Mouse (Mus musculus) skeletal muscle tissue, adult 2 months (tissue): Measurements from ENCODE around the gene Ppox.
A peak's percentile ranks its signal among the peaks of the same experiment; 100 is the strongest.

Experiments
- DNase-seq: peaks from one replicate; pipeline ENCODE4 v3.0.0-alpha.2; 2012; ENCODE audit warnings: low read depth, low spot score

Gene Ppox

DNA sequence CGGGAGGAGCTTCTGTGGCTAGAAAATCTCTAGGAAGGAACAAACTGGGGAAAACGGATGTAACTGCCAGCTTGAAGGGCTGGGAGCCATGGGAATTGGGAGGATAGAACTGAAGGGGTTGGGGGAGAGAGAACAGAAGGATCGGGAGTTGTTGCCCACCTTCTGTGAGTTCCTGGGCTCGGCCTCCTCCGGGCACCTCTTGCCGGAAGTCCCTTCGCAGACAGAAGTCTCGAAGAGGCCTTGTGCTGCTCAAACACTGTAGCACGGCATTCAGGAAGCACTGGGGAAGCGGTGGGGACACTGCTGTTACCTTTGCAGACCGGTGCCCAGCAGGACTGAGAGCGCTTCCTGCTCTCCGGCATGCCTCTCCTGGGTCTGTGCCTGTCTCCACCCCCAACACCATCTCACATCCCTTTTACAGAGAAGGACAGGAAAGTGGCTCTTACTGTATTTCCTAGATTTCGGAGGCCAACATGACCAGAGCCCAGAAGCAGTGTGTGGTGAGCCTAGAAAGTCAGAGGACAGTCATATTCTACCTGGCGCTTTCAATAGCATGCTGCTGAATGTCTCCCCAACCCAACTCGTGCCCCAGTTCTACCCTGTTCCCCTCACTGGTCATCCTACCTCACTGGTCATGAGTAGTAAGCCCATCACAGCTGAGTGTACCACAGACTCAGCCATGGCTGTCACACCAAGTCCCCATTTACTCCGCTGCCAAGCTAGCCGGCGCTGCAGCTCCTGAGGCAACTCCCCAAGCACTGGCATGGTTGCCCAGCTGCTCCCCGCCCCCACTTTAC is 4.3 kb upstream of the Ppox start:
- DNase-seq, result no peak

DNA sequence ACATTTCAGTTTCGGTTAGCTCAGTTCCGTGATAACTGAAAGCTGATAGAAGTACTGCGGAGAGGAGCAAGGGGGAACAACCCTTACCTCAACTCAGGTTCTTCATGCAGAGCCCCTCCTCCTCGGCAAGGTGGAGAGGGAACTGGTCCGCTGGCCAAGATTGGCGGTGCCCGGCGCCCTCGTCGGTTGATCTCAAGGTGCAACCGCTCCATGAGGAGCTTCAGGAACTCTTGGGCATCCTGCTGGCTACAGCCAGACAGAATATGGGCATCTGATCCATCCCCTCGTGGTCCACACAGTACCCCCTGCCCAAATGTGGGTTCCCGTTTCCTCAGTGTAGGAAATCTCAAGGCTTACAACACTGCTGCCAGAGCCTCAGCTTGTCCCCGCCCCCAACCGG is 3.5 kb upstream of the Ppox start:
- DNase-seq, result no peak

DNA sequence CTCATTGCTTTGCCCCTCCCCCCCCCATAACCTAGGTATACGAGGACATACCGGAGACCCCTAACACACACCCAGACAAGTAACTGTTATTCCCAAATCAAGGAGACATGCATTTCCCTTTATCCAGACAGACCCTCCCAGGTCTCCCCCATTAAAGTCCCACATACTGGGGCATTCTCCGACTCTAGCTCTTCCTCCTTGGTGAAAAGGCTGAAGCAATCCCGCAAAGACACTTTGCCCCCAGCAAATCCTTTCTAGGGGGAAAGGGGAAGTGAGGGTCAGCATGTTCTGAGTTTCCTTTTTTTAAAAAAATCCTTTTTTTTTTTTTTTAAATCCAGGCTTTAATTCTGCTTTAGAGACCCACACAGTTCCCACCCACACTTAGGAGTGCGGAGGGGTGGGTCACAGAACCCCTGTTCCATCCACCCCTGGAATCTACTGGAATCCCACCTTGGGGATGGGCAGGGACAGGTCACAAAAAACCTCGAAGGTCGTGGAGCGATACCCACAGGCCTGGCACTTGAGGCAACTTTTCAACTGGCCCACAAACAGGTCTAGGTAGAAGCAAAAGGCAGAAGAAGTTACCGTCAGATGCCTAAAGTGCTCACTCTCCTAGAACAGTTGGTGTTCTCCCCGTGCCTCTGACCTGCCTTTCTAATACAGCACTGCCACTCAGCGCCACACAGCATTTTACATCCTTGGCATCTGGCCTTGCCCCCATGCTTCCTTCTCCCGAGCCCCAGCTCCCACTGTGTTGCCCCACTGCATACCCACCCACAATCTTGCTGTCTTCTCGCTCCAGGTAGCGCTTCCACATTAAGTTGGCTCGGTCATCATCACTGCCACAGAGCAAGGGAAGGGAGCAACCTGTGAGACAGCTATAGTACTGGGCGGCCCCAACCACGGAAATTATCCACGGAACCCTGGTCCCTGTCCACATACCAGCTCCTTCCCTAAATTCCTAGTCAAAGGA is 2.5 kb upstream of the Ppox start:
- DNase-seq, result no peak

DNA sequence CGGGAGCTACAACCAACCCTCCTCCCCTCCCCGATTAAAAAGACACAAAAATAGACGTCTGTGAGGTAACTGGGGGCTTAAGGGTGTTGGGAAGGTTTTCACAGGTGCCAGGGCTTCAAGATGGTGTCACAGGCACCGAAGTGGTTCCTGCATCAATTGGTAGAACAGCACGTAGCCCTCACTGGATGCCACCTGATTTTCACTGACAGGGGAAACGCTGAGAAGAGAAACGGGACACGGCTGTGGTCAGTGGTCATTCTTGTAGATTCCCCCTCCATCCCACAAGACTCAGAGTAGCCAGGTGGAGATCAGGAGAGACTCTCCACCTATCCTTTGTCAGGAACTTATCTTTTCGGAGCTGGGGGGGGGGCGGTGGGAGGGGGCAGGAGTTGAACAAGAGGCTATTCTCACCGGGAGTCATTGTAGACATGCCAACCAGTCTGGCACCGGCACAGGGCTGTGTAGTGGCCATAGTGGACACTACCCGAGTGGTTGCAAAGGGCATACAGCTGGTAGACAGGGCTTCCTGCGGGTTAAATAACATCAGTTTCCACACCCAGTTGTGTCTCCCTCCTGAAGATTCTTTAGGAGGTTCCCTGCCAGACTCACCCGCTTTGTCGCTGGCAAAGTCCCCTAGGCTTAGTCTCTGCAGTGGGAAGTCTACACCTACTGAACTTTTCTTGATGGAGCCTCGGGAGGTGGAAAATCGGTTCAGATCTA is 1.3 kb upstream of the Ppox start:
- no peak for DNase-seq

DNA sequence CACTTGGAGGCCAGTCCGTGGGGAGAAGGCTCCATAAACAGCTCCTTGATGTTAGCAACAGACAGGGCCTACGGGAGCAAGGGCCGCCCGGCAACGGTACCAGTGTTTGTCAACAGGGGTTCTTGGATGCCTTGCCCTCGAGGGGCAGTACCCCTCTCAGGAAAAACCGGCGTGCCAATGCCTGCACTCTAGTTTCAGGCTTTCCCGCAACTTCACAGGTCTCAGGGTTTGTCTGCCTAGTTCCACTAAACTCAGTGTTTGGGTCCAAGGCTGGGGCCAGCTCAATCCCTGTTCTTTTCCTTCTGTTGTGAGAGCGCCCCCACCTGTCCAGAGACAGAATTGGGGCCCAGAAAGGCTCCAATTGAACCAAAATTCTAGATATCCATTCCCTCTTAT is 540 bp upstream of the Ppox start:
- DNase-seq, result peak; percentile 60

DNA sequence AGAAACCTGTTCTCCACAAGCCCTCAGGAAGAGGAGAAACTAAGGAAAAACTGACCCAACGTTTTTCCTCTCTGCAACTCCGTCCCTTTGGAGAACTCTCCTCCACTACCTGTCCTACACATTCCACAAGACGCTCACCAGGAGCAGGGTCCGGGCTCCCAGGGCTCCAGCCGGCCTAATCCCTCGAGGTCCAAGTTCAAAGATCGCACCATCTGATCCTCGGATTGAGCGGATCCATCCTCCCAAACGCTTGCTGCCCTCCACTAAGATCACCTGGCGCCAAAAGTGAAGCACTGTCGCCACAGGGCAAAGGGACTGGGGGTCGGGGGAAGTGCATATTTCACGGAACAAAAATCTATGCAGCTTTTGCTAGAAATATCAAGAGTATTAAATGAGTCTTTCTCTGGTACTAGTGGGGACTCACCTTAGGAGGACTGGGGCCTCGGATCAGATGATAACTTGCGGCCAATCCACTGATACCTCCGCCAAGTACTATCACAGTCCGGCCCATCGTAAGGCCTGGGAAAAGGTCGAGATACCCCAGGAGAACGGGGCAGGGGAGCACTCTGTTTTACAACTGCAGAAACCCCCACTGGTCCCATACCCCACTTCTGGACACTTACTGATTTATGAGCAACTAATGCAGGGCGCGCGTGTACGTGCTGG is 603 bp downstream of the Ppox start:
- DNase-seq, result no peak

DNA sequence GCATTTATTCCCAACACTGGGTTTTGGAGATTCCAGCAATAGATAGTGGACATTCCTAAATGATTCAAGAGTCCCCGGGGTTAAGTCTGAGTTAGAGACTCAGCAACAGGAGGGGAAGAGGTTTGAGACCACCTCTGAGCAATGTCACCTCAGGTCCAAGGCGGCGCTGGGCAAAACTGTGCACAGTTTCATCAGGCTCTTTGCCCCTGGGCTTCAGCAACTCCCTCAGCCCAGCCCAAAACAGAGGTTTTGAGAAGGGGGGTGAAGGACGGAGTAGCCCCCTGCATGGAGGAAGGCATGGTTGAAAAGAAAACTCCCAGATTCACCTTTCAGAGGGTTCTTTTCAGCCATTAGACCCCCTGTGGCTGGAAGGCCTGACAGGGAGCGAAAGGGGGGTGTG is 1.3 kb downstream of the Ppox start:
- no peak for DNase-seq

DNA sequence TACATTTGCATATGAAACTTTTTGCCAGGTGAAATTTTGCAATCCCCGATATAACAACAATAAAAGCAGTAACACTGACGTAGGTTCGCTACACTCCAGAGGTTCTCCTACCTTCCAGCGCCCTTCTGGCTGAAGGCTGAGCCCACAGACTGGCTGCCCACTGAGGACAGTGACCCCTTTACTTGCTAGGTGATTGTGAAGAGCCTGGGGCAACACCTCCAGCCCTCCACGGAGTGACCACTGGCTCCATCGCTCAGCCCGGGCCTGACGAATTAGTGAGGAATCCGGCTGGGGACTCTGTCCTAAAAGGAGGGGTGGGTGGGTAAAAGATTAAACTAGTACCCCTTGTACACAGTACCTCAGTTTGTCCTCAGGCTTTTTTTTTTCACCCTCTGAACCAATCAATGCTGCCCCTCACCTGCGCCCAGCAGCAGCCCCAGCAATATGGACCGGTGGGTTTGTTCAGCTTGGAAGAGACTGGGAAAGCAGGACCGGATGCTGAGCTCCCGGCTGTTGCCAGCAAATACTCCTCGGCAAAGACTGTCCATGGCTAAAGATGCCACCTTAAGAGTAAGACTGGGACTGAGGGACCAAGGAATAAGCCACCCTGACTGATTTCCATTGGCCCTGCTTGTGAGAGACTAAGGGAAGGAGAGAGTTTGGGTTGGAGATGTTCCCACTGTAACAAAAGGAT is 1.8 kb downstream of the Ppox start:
- no peak for DNase-seq

DNA sequence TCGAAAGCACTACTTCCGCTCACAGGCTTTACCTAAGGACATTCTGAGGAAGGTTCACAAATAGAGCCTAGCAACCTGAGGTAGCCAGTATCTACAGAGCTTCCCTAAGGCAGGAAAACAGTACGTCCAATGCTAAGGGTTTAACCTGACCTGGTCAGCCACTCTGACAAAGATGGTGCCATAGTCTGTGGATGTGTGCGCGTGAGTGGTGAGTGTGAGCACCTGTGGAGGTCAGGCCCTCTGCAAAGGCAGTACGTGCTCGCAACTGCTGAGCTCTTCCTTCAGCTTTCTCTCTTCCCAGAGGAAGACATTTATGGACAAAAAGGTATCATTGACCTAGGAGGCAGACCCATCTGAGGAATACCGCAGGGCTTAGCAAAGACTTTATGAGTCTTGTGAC is 2.5 kb downstream of the Ppox start:
- DNase-seq, result no peak

DNA sequence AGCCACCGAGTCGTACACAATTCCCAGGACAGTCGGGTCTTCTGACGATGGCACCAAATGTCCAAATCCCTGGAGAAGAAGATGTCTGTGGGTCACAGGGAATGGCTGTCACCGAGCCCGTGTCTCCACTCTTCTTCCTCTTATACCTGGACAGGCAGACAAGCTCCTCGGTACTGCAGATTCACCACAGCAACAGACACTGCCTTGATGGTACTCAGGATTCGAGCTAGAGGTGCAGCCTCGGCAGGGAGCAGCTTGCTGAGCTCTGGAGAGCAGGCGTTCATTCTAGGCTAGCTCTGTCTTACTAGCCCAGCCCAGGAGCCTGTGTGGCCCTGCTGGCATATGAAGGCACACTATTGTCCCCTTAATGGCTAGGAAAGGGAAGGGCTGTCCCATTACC is 3.2 kb downstream of the Ppox start:
- DNase-seq, result no peak

DNA sequence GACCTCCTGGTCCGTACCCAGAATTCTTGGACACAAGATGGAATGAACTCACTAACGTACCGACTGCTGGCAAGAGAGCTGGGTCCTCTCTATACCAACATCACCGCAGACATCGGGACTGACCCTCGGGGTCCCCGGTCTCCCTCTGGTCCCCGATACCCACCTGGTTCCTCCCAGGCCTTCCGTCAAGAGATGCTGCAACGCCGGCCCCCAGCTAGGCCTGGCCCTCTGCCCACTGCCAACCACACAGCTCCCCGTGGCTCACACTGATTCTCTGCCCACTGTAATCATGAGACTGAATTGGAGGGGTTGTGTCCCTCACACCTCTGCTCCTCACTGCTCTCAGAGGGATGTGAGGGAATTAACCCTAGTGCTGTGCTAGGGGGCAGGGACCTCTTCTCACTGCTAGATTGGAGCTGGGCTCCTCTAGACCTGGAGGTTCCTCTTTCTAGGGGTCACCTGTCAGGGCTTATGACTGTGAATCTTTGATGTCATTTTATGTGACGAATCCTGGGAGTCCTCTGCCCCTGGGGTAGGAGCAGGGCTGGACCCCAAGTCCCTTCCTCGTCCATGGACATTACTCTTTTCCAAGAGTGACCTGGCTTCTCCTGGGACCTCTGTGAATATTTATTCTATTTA is 4.8 kb downstream of the Ppox start:
- DNase-seq, result no peak

DNA sequence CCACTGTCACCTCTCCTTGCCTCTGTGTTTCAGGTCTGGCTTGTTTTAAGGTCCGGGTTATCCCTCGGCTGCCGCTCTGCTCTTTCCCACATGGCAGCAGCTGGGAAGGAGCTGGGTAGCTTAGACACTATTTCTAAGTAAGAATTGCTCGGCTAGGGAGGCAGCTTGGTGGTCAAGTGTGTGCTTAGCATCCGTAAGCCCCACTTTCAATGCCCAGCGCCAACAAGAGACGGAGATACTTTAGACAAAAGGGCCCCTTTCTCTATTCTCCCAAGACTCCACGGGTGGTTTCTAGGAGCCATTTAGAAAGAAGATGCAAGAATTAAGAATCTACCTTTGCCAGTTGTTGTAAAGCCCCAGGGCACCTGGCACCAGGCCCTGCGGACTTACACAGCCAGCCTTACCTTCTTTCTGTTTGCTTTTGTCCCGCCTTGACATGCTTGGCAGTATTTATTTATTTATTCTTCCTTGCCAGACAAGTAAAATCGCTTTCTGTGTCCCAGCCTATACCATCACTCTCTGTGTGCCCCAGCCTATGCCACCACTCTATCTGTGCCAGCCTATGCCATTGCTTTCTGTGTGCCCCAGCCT is 5.7 kb downstream of the Ppox start:
- DNase-seq, result no peak

DNA sequence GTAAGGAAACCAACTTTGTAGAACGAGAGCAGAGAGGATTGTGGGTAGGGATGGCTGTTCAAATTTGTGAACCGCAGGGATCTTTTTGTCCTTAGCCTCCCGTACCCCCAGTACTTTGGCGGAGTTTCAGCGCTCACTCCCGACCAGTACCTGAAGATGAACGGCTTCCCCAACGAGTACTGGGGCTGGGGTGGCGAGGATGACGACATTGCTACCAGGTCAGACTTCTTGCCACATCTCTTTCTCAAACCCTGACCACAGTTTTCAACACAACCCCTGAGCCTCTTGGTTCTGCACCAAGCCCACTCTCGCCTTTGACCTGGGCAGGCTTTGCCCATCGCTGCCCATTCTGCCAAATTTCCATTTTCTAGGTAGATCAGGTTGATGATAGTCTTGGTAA is 6.8 kb downstream of the Ppox start:
- DNase-seq, result no peak

DNA sequence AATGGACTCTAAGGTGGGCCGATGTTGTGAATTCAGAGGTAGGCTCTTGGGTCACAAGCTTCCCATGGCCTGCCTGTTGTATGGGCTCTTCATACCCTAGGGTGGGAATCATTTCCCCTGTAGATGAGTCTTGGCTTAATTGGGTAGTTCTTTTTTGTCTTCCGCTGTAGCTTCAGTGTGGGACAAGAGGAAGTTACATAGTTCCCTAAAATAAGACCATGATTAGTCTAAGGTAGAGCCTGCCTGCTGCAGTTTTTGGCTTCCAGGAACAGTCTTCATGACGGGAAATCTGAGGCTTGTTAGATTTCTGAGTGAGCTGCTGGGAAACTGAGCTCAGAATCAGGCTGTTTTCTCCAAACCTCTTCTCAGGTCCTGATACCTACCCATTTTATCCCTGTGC is 8.9 kb downstream of the Ppox start:
- no peak for DNase-seq

DNA sequence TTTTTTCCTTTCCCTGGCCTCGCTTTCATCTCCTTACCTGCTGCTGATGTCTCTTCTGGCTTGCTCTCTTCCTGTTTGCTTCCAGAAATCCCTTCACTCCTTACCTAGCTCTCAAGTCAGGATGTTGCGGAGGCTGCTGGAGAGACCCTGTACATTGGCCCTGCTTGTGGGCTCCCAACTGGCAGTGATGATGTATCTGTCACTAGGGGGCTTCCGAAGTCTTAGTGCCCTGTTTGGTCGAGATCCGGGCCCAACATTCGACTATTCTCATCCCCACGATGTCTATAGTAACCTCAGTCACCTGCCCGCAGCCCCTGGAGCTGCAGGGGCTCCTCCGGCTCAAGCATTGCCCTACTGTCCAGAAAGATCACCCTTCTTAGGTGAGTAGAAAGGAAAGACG is 9.4 kb downstream of the Ppox start:
- no peak for DNase-seq

DNA sequence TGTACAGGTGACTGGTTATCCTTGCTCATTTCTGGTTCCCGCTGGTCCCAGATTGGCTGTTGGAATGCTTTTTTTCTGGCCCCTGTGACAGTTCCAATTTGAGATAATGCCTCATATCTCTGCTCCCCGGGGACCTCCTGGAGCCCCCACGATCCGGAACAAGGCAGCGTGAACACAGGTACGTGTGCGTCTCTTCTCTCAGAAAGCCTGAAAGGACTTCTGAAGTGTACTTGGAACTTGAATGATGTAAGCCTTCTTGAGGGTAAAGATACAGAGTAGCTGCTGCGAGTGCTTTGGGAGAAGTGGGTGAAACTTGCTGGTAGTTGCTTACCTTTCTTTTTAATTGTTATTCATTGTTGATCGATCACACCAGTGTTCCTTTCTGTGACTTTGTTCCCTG is 9.8 kb downstream of the Ppox start:
- DNase-seq, result no peak

DNA sequence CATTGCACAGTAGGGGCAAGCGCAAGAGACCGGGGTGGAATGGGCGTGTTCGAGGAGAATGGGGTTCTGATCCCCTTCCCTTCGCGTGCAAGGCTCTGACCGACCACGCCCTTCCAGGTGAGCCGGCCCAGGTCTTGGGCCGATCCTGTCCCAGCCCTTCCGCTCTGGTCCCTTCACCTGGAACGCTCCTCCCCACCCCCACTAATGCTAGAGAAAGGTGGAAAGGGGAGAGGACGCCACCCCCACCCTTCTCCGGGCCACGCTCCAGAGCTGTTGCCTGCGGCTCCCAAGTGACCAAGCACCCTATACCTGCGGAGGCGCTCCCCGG is 10.4 kb downstream of the Ppox start:
- DNase-seq, result no peak

DNA sequence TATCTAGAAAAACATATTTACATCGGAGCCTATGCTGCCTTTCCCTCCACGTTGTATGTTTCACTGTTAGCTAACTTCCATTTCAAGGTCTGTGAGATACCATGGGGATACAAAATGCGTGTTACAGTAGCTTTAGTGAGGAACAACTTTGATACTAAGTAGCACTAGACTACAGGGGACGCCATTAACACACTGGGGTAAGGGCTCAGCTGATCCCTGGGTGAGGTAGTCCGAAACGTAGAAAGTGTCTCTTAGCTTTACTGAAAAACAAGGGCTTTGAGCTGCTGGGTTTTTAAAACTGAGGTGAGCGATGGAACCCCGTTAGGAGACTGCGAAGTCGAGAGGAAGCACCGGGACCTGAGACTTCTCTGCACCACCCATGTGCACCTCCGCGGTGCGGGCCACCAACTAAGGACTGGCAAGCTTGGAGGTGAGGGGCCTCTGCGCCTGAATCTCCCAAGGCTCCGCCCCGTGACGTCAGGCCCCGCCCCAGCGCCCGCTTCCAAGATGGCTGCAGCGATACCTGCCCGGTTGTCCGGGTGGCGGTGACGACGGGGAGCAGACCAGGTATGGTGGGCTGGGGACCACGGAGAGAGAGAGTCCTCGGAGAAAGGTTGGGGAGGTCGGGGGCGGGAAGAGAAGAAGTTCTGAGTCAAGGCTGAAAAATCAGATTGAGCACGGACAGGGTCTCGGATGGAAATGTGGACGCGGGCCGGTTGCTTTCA is 11.0 kb downstream of the Ppox start, which contains the start of gene B4galt3:
TSS of gene B4galt3 (plus strand) at position 481 of the 725 bp plus-strand sequence.
- DNase-seq, result peak; percentile 85

DNA sequence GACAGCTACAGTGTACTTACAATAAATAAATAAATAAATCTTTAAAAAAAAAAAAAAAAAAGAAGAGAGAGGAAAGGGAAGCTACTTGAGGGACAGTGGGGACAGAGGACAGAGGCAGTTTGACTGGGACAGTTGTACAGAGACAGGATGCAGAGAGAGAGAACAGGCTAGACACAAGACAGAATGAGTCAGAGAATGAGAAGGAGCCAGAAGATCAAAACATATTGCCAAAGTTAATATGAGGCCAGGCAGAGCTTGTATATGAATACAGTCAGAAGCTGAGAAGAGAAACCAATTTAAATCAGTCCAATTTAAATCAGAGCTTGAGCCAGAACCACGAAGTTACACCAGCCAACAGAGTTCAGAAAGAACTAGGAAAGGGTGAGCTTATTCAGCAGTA is 12.6 kb downstream of the Ppox start:
- no peak for DNase-seq
